Mouse (Mus musculus) E14TG2a.4 (cell line): ENCODE data around the gene Pif1.

Experiments
- CTCF ChIP-seq: conservative IDR thresholded peaks from 2 replicates; pipeline ENCODE4 v1.5.1; 2014; ENCODE audit warnings: low read length
- NANOG ChIP-seq: IDR thresholded peaks from 2 replicates; pipeline ENCODE4 v1.6.1; 2014; ENCODE audit warnings: borderline replicate concordance, low read length, mixed read lengths
- POU5F1 ChIP-seq: IDR thresholded peaks from 2 replicates; pipeline ENCODE4 v1.6.1; 2014; ENCODE audit warnings: low read length, borderline replicate concordance

- TF ChIP-seq CTCF (no peak), NANOG (peak; percentile 77; the same call in 1 of the 2 replicates), POU5F1 (no peak)
Observed at GRCm38 (mm10) chr9:65640838-65641410, 54.0 kb downstream of the Pif1 start.
